Mouse (Mus musculus) liver, postnatal 0 days (tissue): ENCODE data around the gene Creb1.

ENCODE experiments used
- CTCF ChIP-seq: sonication (generic); IDR thresholded peaks from 2 replicates; pipeline ENCODE4 v1.5.1; 2016; ENCODE audit warnings: antibody characterized with exemption, low read depth
- EP300 ChIP-seq: IDR thresholded peaks from 2 replicates; pipeline ENCODE4 v1.6.1; 2016; ENCODE audit warnings: antibody characterized with exemption, low read depth, mild to moderate bottlenecking

GRCm38 (mm10) chr1:64615531-64615991 lies 83.1 kb downstream of the Creb1 start:
- no peak for TF ChIP-seq CTCF
- TF ChIP-seq EP300: no peak
